Comparison of ENCODE assay signal across 8 mouse cellular contexts in genomic region chr19:17355950-17356867, GRCm38 (mm10). TPM values are rescaled to one million over a fixed set of nuclear protein-coding genes. Genes with fewer than 3 reads are reported as not detected.
A peak's percentile ranks its signal among the peaks of the same experiment; 100 is the strongest.
DNase-seq lines count a peak whose midpoint lies in the region; ATAC-seq and TF ChIP-seq lines count a peak whose summit lies in the region.

No protein-coding gene starts in this region.

- no peaks in the 10 kb centered on the region for H3K36me3 ChIP-seq in embryonic facial prominence, embryonic 15.5 days
- H3K36me3 ChIP-seq in heart, embryonic 16.5 days (ENCODE audit: control insufficient read depth, insufficient read depth): no peaks in the 10 kb centered on the region

- peak; percentile 87 for ATAC-seq in embryonic facial prominence, embryonic 15.5 days (ENCODE audit: insufficient number of reproducible peaks, low FRiP score, low TSS enrichment, low read depth)
- ATAC-seq in heart, embryonic 16.5 days (replicated peaks; ENCODE audit: extremely low read depth, insufficient read depth, low FRiP score): peak; percentile 92

- H3K4me3 ChIP-seq in bone marrow macrophage, adult 2 months (ENCODE audit: insufficient read depth, low read length): peak overlapping the region; percentile 94
- H3K4me3 ChIP-seq in embryonic facial prominence, embryonic 15.5 days (replicated peaks): peak overlapping the region; percentile 49
- peak overlapping the region; percentile 73 for H3K4me3 ChIP-seq in heart, embryonic 16.5 days (ENCODE audit: low read length)

- H3K9me3 ChIP-seq in embryonic facial prominence, embryonic 15.5 days (replicated peaks): no peaks in the 10 kb centered on the region
- no peaks in the 10 kb centered on the region for H3K9me3 ChIP-seq in heart, embryonic 16.5 days (replicated peaks; ENCODE audit: control insufficient read depth, low read length)

- no peak; the same call in 1 of the 2 replicates for TF ChIP-seq CTCF in bone marrow macrophage, adult 2 months (IDR thresholded peaks at IDR 0.05; ENCODE audit: low read depth, low read length)

- 0 out of 2 replicates have a peak overlapping the region, but pooled peaks have one; percentile 5 for H3K27ac ChIP-seq in bone marrow macrophage, adult 2 months (ENCODE audit: insufficient read depth, low read depth, low read length)
- H3K27ac ChIP-seq in embryonic facial prominence, embryonic 15.5 days (replicated peaks): no peak overlapping the region
- H3K27ac ChIP-seq in heart, embryonic 16.5 days (ENCODE audit: low read length): peak overlapping the region; percentile 20

- peak; percentile 62 for DNase-seq in CD4-positive, CD25-positive, alpha-beta regulatory T cell, adult 2 months (ENCODE audit: low read depth, low spot score)
- DNase-seq in kidney, postnatal 10 days: peak; percentile 89
- DNase-seq in lung, postnatal 4 days: peak; percentile 75 to 76
- DNase-seq in retina, embryonic 14.5 days (ENCODE audit: low spot score): peak; percentile 64
- DNase-seq in urinary bladder, postnatal 36 days (ENCODE audit: low spot score in 2 of 2): peak; percentile 79 to 80

- peaks cover 3% of the 10 kb centered on the region; the same call in 1 of the 2 replicates for H3K27me3 ChIP-seq in embryonic facial prominence, embryonic 15.5 days
- no peaks in the 10 kb centered on the region; the same call in 1 of the 2 replicates for H3K27me3 ChIP-seq in heart, embryonic 16.5 days (ENCODE audit: control insufficient read depth, insufficient read depth, low read length)

- H3K4me1 ChIP-seq in bone marrow macrophage, adult 2 months (ENCODE audit: control insufficient read depth, insufficient read depth, low read length): peaks cover 52% of the 10 kb centered on the region
- 0 out of 2 replicates have a peak, but pooled peaks cover 3% of the 10 kb centered on the region for H3K4me1 ChIP-seq in embryonic facial prominence, embryonic 15.5 days
- peaks cover 12% of the 10 kb centered on the region; the same call in 1 of the 2 replicates for H3K4me1 ChIP-seq in heart, embryonic 16.5 days (ENCODE audit: control insufficient read depth, insufficient read depth, low read length)

- WGBS in embryonic facial prominence, embryonic 15.5 days: 3% methylated on average over 50 of the region's 50 CpGs
- 2% methylated on average over 50 of the region's 50 CpGs for WGBS in heart, embryonic 16.5 days

- 0 out of 2 replicates have a peak overlapping the region, but pooled peaks have one; percentile 29 for H3K9ac ChIP-seq in embryonic facial prominence, embryonic 15.5 days
- peak overlapping the region; percentile 71 for H3K9ac ChIP-seq in heart, embryonic 16.5 days (ENCODE audit: low read length)

- H3K4me2 ChIP-seq in embryonic facial prominence, embryonic 15.5 days (replicated peaks): peak overlapping the region; percentile 79
- peak overlapping the region; percentile 73 for H3K4me2 ChIP-seq in heart, embryonic 16.5 days (ENCODE audit: low read depth, low read length)

- TF ChIP-seq POLR2A in bone marrow macrophage, adult 2 months (IDR thresholded peaks at IDR 0.05; ENCODE audit: borderline replicate concordance, low read depth, low read length): peak; percentile 29; the same call in 1 of the 2 replicates

RNA-seq across cellular contexts. Expression of gene Gcnt1, which starts 16.4 kb away (rescaled TPM):
- 73.9 and 75.2 TPM in 2 replicates for polyA plus RNA-seq in bone marrow macrophage, adult 2 months (2012; ENCODE audit: insufficient read depth, insufficient read length, missing spikeins)
- 5.2 TPM in 2 replicates for polyA plus RNA-seq in embryonic facial prominence, embryonic 15.5 days (2015; fragmentation: Nextera tagmentation; extraction: Ambion mirVana)
- polyA plus RNA-seq in heart, embryonic 16.5 days (2015; fragmentation: Nextera tagmentation; extraction: Ambion mirVana): 6.0 and 6.2 TPM in 2 replicates

RNA-seq across cellular contexts. Expression of gene Rfk, which starts 37.6 kb away (rescaled TPM):
- polyA plus RNA-seq in bone marrow macrophage, adult 2 months (2012; ENCODE audit: insufficient read depth, insufficient read length, missing spikeins): 40.7 and 41.4 TPM in 2 replicates
- 78.0 and 88.6 TPM in 2 replicates for polyA plus RNA-seq in embryonic facial prominence, embryonic 15.5 days (2015; fragmentation: Nextera tagmentation; extraction: Ambion mirVana)
- 68.8 and 68.9 TPM in 2 replicates for polyA plus RNA-seq in heart, embryonic 16.5 days (2015; fragmentation: Nextera tagmentation; extraction: Ambion mirVana)

Comparison
In these comparisons a context has a peak if more than half of its experiments do, and no peak if none do; other contexts are left out.
1. RNA of gene Gcnt1, which starts 16.4 kb away (polyA plus RNA-seq): 73.9 to 75.2 TPM in bone marrow macrophage, adult 2 months; 6.0 to 6.2 TPM in heart, embryonic 16.5 days and 5.2 TPM in embryonic facial prominence, embryonic 15.5 days; every median in the first group is over 10 times any median in the second.
2. Peak in every context shown above with its lines, with median percentiles within 50 percentile points of each other: DNase-seq and H3K4me3 ChIP-seq.